Mouse (Mus musculus) heart, postnatal 0 days (tissue): ENCODE data around the gene Arhgap23. TPM values are rescaled to one million over a fixed set of nuclear protein-coding genes. Genes with fewer than 3 reads are reported as not detected.

Experiments
- ATAC-seq: fragments of 200-750 bp; cut with Nextera tagmentation; 2 replicates; pipeline ENCODE4 v1.8.0; 2017; ENCODE audit warnings: low read depth, moderate number of reproducible peaks, moderate library complexity; ENCODE audit not compliant: insufficient read depth
- DNase-seq: peaks from one replicate; pipeline ENCODE4 v3.0.0-alpha.2; 2016; ENCODE audit warnings: low spot score
- H3K27ac ChIP-seq: fragments of 300-500 bp; sonication (generic); 2 replicates; pipeline ENCODE4 v1.5.1; 2014; ENCODE audit warnings: low read depth, mild to moderate bottlenecking
- H3K27me3 ChIP-seq: fragments of 300-500 bp; sonication (generic); 2 replicates; pipeline ENCODE4 v1.6.1; 2014; ENCODE audit warnings: low read length, mixed read lengths; ENCODE audit not compliant: control insufficient read depth, insufficient read depth
- H3K36me3 ChIP-seq: fragments of 300-500 bp; sonication (generic); replicated peaks from 2 replicates; pipeline ENCODE4 v1.6.1; 2014; ENCODE audit warnings: low read length, mixed read lengths; ENCODE audit not compliant: control insufficient read depth, insufficient read depth
- H3K4me1 ChIP-seq: fragments of 300-500 bp; sonication (generic); 2 replicates; pipeline ENCODE4 v1.6.1; 2014; ENCODE audit warnings: antibody characterized with exemption; ENCODE audit not compliant: control insufficient read depth, insufficient read depth
- H3K4me2 ChIP-seq: fragments of 300-500 bp; sonication (generic); 2 replicates; pipeline ENCODE4 v1.6.1; 2014; ENCODE audit warnings: low read depth, mild to moderate bottlenecking, low read length, moderate library complexity
- H3K4me3 ChIP-seq: fragments of 300-500 bp; sonication (generic); 2 replicates; pipeline ENCODE4 v1.5.1; 2014; ENCODE audit warnings: low read depth, low read length
- H3K9ac ChIP-seq: fragments of 300-500 bp; sonication (generic); replicated peaks from 2 replicates; pipeline ENCODE4 v1.6.1; 2014; ENCODE audit warnings: low read depth, low read length, mixed read lengths
- H3K9me3 ChIP-seq: fragments of 300-500 bp; sonication (generic); replicated peaks from 2 replicates; pipeline ENCODE4 v1.6.1; 2016; ENCODE audit warnings: low read length; ENCODE audit not compliant: control insufficient read depth
- CTCF ChIP-seq: IDR thresholded peaks from 2 replicates; pipeline ENCODE4 v1.5.1; 2016; ENCODE audit warnings: antibody characterized with exemption, control low read depth, low read depth
- EP300 ChIP-seq: IDR thresholded peaks from 2 replicates; pipeline ENCODE4 v1.6.1; 2016; ENCODE audit warnings: antibody characterized with exemption, low read depth
- WGBS: fragments of 180-500 bp; shearing (Covaris S2); extraction: QIAGEN DNeasy Blood & Tissue Kit; methylation state at CpG from one replicate; pipeline ENCODE4 v1.1.7; 2014; 5-methylcytosine and 5-hydroxymethylcytosine counted together
- polyA plus RNA-seq: library from polyadenylated mRNA; unstranded; fragments of >200 nt; fragmentation: Nextera tagmentation; extraction: Ambion mirVana; gene quantifications from 2 replicates; pipeline ENCODE4 v1.2.1, GENCODE M21; 2015
- total RNA-seq: library from RNA; depleted of rRNA; stranded (reverse); fragments of >200 nt; gene quantifications from 2 replicates; pipeline ENCODE4 v1.2.3, GENCODE M21; 2014; ENCODE audit warnings: low replicate concordance

The Arhgap23 gene
- total and polyA plus RNA-seq, 2 experiments from 2014 or later, result 3.8 to 44.0 TPM

DNA sequence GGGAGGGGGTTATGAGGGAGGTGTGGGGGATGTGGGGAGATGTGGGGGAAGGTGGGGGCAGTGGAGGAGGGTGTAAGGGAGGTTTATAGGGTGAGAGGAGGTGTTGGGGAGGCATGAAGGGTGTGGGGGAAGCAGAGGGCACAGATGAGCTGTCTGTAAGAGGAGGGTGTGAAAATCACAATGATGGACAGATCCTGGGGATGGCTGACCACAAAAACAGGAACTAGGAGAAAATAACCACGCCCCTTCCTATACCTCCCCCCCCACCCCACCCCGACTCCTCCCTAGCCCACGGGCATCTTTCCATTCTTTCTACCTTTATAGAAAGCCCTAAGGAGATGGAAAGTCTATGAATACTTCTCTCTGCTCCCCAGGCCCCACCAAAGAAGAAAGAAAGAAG lies 124.8 kb downstream of the Arhgap23 start:
- H3K27me3 ChIP-seq, result peaks cover 91% of the 10 kb centered on the region
- ATAC-seq (no peak), DNase-seq (no peak)
- no peak overlapping the region for H3K4me3 ChIP-seq
- H3K9me3 ChIP-seq, result no peaks in the 10 kb centered on the region
- peaks cover 7% of the 10 kb centered on the region; the same call in 1 of the 2 replicates for H3K4me1 ChIP-seq
- 70% methylated on average over 3 of the region's 3 CpGs for WGBS
- H3K27ac ChIP-seq, result no peak overlapping the region
- TF ChIP-seq EP300, result no peak
- no peak for TF ChIP-seq CTCF
- no peak overlapping the region for H3K4me2 ChIP-seq
- no peak overlapping the region for H3K9ac ChIP-seq
- no peaks in the 10 kb centered on the region for H3K36me3 ChIP-seq

DNA sequence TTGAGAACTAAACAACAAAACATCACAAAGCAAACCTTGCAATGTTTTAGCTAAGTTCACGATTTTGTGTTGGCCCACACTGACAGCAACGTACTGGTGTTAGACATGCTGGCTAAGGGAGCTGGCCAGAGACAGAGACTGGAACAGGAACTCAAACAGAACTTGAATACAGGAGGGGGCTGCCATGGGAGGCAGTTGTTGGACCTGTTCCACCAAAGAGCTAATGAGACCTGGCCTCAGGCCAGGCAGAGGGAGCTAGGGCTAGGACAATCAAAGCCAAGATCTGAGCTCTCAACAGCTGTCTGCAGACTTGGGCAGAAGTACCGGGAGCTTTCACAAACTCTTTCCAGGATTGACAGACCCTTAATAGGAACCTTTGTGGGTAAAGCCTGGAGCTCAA lies 125.3 kb downstream of the Arhgap23 start:
- DNase-seq (no peak), ATAC-seq (no peak)
- H3K36me3 ChIP-seq, result no peaks in the 10 kb centered on the region
- H3K27ac ChIP-seq, result no peak overlapping the region
- H3K4me1 ChIP-seq, result peaks cover 7% of the 10 kb centered on the region; the same call in 1 of the 2 replicates
- H3K9ac ChIP-seq, result no peak overlapping the region
- no peak for TF ChIP-seq EP300
- TF ChIP-seq CTCF, result no peak
- peaks cover 91% of the 10 kb centered on the region for H3K27me3 ChIP-seq
- WGBS, result 30% methylated on average over 3 of the region's 3 CpGs
- H3K4me2 ChIP-seq, result no peak overlapping the region
- H3K9me3 ChIP-seq, result no peaks in the 10 kb centered on the region
- no peak overlapping the region for H3K4me3 ChIP-seq

DNA sequence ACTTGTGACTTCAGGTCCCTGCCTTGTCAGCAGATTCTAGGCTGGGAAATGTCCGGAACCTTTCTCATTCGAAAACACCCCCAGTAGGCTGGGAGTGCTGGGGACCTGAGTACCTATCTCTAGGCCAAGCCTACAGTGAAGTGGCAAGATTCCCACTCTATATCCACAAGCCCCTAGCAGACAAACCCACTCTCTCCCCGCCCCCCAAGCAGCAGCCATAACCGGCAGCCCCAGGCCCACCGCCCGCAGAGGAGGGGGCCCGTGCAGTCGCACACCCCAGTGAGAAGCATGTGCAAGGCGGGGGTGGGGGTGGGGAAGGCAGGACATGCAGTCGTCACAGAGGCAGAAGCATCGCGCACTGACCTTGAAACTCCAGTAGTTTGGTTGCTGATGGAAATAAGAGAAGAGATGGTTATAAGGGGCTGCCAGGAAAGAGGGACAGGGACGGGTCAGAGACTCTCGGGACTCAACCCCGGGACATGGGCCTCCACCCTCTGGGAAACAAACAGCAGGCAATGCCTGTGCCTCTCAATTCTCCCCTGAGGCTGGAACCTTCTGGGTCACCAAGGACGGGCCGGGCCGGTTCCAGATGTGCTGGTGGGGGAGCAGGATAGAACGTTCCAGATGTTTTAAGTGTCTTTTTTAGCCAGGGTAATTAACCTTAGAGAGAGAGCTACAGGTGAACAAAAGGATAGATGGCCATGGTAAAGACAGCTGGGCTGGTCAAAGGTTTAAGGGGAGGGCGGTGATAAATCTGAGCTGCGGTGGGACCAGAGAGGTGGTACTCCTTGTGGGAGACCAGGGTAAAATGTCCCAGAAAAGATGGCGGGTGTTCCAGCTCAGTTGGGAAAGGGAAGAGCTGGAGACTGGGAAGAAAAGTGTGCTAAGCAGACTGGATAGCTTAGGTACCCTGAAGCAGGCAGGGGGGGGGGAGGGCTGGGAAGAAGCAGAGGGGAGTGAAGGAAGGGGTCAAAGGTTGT lies 127.1 kb downstream of the Arhgap23 start:
- H3K9ac ChIP-seq, result no peak overlapping the region
- H3K4me1 ChIP-seq, result 0 out of 2 replicates have a peak, but pooled peaks cover 5% of the 10 kb centered on the region
- peaks cover 91% of the 10 kb centered on the region for H3K27me3 ChIP-seq
- H3K36me3 ChIP-seq, result no peaks in the 10 kb centered on the region
- DNase-seq (no peak), ATAC-seq (no peak)
- WGBS, result 81% methylated on average over 22 of the region's 22 CpGs
- TF ChIP-seq CTCF (no peak), EP300 (no peak)
- H3K4me2 ChIP-seq, result no peak overlapping the region
- no peak overlapping the region for H3K4me3 ChIP-seq
- no peak overlapping the region for H3K27ac ChIP-seq
- H3K9me3 ChIP-seq, result no peaks in the 10 kb centered on the region

DNA sequence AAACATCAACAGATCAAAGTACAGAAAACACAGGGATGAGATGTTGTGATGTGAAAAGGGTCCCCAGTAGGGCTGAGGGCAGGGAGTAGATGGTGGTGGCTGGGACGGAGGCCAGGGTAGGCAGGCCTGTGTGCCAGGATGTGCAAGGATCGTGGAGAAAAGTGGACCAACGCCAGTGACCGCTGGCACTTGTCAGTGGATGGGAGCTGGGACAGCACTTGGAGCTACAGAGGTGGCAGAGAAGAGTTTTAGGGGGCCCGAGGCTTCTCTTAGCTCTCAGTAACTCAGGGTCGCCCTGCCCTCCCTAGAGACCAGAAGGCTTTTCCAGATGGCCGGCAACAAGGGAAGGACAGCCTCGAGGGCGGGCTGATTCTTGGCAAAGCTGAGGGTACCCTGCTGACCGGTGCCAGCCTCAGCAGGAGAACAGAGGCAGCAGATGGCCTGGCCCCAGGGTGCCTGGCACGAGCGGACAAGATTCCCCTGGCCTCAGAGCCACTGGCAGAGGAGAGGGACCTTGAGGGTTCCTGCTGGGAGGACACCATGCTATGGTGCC lies 127.9 kb downstream of the Arhgap23 start:
- WGBS, result 39% methylated on average over 12 of the region's 12 CpGs
- H3K4me1 ChIP-seq, result 0 out of 2 replicates have a peak, but pooled peaks cover 5% of the 10 kb centered on the region
- H3K4me2 ChIP-seq, result no peak overlapping the region
- TF ChIP-seq CTCF (no peak), EP300 (no peak)
- no peak for ATAC-seq
- H3K36me3 ChIP-seq, result no peaks in the 10 kb centered on the region
- H3K9ac ChIP-seq, result no peak overlapping the region
- no peak overlapping the region for H3K27ac ChIP-seq
- no peak for DNase-seq
- no peaks in the 10 kb centered on the region for H3K9me3 ChIP-seq
- H3K27me3 ChIP-seq, result peaks cover 91% of the 10 kb centered on the region
- no peak overlapping the region for H3K4me3 ChIP-seq

DNA sequence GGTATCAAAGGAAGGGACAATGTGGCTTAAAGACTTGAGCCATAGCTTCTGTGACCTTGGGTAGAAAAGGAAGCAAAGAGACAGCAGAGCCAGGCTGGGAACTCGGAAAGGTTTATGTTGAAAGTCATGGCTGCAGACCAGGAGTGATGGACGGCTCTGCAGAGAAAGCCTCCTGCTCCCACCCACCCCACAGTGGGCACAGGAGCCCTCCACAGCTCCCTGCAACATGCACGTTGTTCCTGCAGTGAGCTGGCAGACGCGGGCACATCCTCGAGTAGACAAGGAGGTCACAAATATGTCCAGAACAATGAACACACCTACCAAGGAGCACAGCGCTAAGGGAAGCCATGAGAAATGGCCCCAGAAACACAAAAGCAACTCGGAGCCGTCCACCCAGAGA lies 128.6 kb downstream of the Arhgap23 start:
- TF ChIP-seq EP300 (no peak), CTCF (no peak)
- 72% methylated on average over 9 of the region's 9 CpGs for WGBS
- no peak for ATAC-seq

More for the DNA sequence above, 128.6 kb downstream of the Arhgap23 start:
- Histone ChIP-seq H3K9ac (no peak overlapping the region), H3K27ac (no peak overlapping the region), H3K27me3 (peaks cover 93% of the 10 kb centered on the region), H3K4me3 (no peak overlapping the region), H3K36me3 (no peaks in the 10 kb centered on the region), H3K4me2 (no peak overlapping the region), H3K9me3 (no peaks in the 10 kb centered on the region), H3K4me1 (0 out of 2 replicates have a peak, but pooled peaks cover 5% of the 10 kb centered on the region)
- DNase-seq, result no peak
